Mouse (Mus musculus) mammary gland, adult 2 months (tissue): Measurements from ENCODE around the gene Kmt5c. TPM values are rescaled to one million over a fixed set of nuclear protein-coding genes. Genes with fewer than 3 reads are reported as not detected.

Source experiments
- polyA plus RNA-seq: library from polyadenylated mRNA; depleted of rRNA; stranded (reverse); fragments of >200 nt; gene quantifications from 2 replicates; pipeline ENCODE4 v1.2.3, GENCODE M21; 2012; ENCODE audit warnings: low replicate concordance; rRNA removed

Gene Kmt5c
- 95.7 and 216 TPM in 2 replicates for polyA plus RNA-seq

DNA sequence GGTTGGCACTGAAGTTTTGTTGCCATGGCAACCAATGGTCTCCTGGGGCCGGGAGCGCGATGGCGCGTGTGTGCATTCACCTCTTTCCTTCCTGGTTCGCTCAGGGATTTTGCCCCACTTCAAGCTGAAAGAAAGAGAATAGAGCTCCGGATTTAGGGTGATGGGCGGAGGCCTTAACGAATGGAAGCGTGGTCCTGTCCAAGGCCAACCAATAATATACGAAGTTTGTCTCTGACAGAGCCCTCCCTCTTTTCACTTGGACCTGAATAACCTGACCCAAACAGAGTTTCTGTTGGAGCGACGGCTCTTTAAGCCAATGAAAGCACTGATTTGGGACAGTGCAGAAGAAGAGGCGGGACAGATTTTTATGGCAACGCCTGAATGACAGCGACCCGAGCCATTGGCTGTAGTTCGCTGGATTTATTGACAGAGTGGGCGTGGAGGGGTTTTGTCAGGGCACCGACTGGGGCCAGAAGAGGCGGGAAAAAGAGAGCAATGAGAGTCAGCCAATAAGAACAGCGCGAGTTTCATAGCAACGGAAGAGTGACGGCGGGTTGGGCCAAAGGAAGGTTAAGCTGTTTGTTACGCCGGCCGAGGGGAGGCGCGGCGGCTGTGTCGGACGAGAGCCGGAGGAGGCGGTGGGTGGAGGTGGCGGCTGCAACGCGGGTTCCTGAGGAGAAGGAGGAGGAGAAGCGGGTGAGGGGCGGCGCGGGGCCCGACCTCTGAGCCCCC is at the start of gene Kmt5c:
Kmt5c (plus strand) TSS at position 572 of the 732 bp plus-strand sequence.

DNA sequence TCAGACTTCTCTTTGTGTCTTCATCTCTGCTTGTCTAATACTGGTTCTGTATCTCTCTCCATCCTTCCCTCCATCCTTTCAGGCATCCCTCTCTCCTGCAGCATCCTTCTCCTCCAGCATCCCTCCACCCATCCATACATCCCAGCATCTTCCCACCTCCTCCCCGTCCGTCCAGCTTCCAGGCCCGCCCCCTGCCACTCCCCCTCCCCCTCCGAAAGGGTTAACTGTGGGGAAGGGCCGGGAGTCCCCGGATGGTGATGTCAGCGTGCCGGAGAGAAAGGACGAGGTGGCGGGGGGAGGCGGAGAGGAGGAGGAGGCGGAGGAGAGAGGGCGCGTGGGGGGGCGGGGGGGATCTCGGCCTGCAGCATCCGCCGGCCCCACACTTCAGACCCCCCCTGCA is 49.5 kb upstream of the Kmt5c start, which contains the start of gene Brsk1:
Brsk1 (plus strand) TSS at position 218 of the 400 bp plus-strand sequence.

DNA sequence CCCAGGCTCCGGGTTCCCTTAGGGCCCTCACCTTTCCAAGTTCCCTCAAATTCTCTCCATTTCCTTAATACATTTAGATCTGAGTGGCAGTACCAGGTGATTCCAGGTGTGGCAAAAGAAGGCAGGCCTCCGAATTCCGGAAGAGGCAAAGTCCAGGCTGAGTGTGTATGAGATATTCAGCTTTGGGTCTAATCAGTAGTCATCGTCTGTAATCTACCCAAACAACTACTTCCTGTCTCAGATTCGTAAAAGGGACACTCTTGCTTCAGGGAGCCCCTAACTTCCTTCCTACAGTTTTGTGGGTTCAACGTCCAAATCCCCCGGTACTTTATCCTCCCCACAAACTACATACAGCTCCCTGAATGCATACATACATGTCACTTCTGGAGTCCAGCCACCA is 14.7 kb upstream of the Kmt5c start, which contains the start of gene Tmem150b:
Tmem150b (minus strand) TSS at position 81 of the 400 bp plus-strand sequence.

DNA sequence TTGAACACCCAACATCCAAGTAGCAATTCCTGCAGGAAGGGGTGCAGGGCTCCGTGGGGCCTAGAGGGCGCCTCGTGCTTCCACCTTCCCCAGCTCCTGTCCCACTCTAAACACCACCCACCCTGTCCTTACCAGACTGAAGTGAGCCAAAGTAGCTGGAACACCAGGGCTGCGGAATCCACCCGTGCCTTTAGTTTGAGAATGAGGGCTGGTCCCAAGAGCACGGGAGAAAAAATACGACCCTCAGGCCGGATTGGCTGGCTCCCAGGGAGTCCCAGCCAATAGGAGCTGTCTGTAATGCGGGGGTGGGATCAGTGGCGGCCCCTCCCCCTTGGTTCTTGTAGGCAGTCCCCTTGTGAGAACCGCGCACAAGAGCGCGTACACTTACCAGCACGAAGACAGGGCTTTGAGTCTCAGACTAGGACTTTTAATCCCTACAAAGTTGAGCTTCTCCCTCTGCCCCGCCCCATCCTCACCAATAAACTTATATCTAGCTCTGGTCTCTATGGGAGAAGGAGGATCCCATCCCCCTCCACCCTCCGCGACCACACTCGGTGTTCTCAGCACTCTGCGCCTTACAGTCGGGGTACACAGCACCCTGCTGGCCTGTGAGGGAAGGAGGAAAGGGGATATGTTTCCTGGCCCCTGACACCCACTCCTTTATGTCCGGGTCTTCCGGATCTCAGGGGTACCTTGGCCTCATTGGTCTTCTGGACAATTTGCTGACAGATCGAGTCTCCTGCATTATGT is 13.1 kb downstream of the Kmt5c start, which contains the start of gene Cox6b2:
Cox6b2 (minus strand) TSS at position 274 of the 750 bp plus-strand sequence.

DNA sequence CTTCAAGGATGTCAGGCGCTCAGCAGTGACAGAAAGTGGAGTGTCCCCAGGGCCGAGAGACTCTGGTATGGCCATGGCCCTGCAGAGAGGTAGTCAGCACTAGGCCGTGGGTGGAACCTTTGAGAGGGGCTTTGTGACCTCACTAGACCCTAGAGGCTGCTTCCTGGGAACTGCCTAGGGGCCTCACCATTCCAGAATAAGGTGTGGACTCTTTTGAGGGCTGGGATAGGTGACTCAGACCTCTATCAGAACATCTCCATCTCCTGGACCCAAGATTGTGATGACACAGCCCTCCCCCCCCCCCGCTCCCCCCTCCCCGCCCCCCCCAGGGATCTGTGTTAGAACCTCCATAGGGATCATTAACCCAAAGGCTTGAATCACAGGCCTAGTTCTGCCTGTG is 31.3 kb downstream of the Kmt5c start, which contains the start of gene Fam71e2:
Fam71e2 (minus strand) TSS at position 101 of the 400 bp plus-strand sequence.

DNA sequence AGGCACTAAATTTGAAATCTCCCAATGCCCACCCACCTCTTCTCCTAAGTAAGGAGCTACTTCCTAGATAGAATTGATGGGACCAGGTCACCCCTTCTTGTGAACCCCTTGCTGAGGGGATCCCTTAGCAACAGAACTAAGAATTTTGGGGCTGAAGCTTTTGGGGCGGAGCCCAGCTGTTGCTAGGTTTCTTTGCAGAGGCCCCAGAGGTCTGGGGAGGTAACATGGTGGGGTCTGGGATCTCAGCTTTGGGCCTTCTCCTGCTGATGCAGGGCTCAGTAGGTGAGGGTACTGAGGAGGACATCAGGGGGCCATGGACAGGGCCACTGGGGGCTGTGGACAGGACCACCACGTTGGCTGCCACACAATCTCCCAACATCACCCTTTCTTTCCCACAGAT is 42.8 kb downstream of the Kmt5c start, which contains the start of the genes Il11 and Tmem190:
Il11 (minus strand) TSS at position 101 of the 400 bp plus-strand sequence.
Tmem190 (plus strand) TSS at position 179 of the 400 bp plus-strand sequence.

DNA sequence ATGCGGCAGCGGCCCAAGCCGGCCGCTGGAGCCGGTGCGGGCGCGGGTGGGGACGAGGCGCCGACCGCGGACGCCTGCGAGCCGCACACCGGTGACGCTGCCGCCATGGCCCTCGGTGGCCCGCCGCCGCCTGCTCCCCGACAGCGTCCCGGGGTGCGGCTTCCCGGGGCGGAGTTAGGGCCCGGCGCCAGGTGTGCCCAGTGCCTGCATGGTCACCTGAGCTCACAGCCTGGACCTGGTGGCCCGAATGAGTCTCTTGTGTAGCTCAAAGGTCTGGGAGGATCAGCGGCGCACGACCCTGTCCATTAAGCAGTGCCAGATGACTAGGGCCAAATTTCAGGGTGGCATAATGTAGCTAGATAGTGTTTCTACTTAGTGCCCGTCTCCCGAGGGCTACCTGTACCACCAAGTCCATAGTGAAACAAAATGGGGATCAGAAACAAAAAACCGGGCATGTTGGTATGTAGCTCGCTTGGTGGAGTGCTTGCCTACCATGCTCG is 49.6 kb downstream of the Kmt5c start, which contains the start of gene Tmem238:
Tmem238 (minus strand) TSS at position 221 of the 500 bp plus-strand sequence.

DNA sequence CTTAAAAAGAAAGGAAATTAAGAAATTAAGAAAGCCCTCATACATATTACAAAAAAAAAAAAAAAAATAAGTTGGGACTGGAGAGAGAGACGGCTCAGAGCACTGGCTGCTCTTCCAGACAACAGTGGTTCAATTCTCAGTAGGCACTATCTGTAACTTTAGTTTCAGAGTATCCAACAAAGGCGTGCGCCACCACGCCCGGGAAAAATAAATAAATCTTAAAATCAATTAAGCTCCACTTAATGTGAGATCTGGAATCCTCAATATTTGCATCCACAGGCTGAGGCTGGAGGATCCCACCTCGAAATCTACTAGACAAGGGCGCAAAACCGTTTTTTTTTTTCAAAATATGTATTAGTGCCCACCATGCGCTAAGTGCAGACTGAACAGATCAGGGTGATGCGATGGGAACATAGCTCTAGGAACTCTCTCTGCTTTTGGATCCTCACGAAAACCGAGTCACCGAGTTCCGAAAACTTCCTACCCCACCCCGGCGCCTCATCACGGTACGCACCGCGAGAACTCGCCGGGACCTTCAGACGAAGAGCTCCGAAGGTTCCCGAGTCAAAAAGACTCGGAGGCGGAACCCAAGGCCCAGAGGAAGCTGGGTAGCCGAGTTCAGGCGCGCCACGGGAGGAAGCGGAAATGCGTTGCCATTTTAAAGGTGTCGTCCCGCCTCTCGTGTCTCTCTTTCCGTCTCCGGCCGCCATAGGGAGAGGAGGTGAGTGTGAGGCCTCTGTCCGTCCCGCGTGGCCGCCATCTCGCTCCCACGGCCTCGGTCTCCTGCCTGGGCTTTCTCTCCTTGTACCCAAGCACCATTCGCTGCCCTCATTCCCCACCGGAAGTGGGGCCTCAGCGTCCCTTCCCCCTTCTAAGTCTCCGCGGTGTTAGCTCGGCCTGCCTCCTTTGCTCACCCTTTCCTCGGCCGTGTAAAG is 52.6 kb downstream of the Kmt5c start, which contains the start of gene Rpl28:
Rpl28 (plus strand) TSS at position 597 of the 935 bp plus-strand sequence.

Other genes starting within 250 kb of the Kmt5c start
- 48.9 and 90.4 TPM in 2 replicates for gene Ppp1r12c, start 238.4 kb upstream of the Kmt5c start, polyA plus RNA-seq
- 0.20 and 1.3 TPM in 2 replicates for gene Tnnt1, start 223.7 kb upstream of the Kmt5c start, polyA plus RNA-seq
- gene Tnni3, start 215.9 kb upstream of the Kmt5c start, polyA plus RNA-seq: 6.1 and 8.4 TPM in 2 replicates
- gene Dnaaf3, start 207.7 kb upstream of the Kmt5c start, polyA plus RNA-seq: 9.0 and 14.9 TPM in 2 replicates
- 0.10 and 0.62 TPM in 2 replicates for gene Syt5, start 192.6 kb upstream of the Kmt5c start, polyA plus RNA-seq
- gene Ptprh, start 136.1 kb upstream of the Kmt5c start, polyA plus RNA-seq: 0.06 TPM in 1 of 2 replicates, not detected in the other
- gene Tmem86b, start 108.7 kb upstream of the Kmt5c start, polyA plus RNA-seq: 14.9 and 19.6 TPM in 2 replicates
- 109 and 135 TPM in 2 replicates for gene Ppp6r1, start 81.1 kb upstream of the Kmt5c start, polyA plus RNA-seq
- gene Hspbp1, start 55.0 kb upstream of the Kmt5c start, polyA plus RNA-seq: 29.8 and 46.7 TPM in 2 replicates
- 4.4 and 6.0 TPM in 2 replicates for gene Brsk1, start 49.5 kb upstream of the Kmt5c start, polyA plus RNA-seq
- 2.0 and 2.5 TPM in 2 replicates for gene Tmem150b, start 14.9 kb upstream of the Kmt5c start, polyA plus RNA-seq
- gene Cox6b2, start 13.0 kb downstream of the Kmt5c start, polyA plus RNA-seq: 13.8 and 18.7 TPM in 2 replicates
- 0.10 TPM in 1 of 2 replicates, not detected in the other for gene Fam71e2, start 31.2 kb downstream of the Kmt5c start, polyA plus RNA-seq
- 0.36 and 0.78 TPM in 2 replicates for gene Il11, start 42.7 kb downstream of the Kmt5c start, polyA plus RNA-seq
- not detected in 2 replicates for gene Tmem190, start 42.8 kb downstream of the Kmt5c start, polyA plus RNA-seq
- gene Tmem238, start 49.5 kb downstream of the Kmt5c start, polyA plus RNA-seq: 18.4 and 84.5 TPM in 2 replicates
- 252 and 384 TPM in 2 replicates for gene Rpl28, start 52.8 kb downstream of the Kmt5c start, polyA plus RNA-seq
- 193 and 283 TPM in 2 replicates for gene Ube2s, start 72.5 kb downstream of the Kmt5c start, polyA plus RNA-seq
- gene Shisa7, start 104.6 kb downstream of the Kmt5c start, polyA plus RNA-seq: 0.54 and 1.0 TPM in 2 replicates
- 39.7 and 42.5 TPM in 2 replicates for gene Isoc2b, start 130.1 kb downstream of the Kmt5c start, polyA plus RNA-seq
- 45.1 and 54.4 TPM in 2 replicates for gene Isoc2a, start 137.0 kb downstream of the Kmt5c start, polyA plus RNA-seq
- gene Gm36210, start 166.4 kb downstream of the Kmt5c start, polyA plus RNA-seq: 0.17 and 0.85 TPM in 2 replicates
- 15.7 and 34.3 TPM in 2 replicates for gene Zfp628, start 175.1 kb downstream of the Kmt5c start, polyA plus RNA-seq
- 2.9 and 7.1 TPM in 2 replicates for gene Nat14, start 181.9 kb downstream of the Kmt5c start, polyA plus RNA-seq
- gene Ssc5d, start 185.7 kb downstream of the Kmt5c start, polyA plus RNA-seq: 17.9 and 19.0 TPM in 2 replicates
- gene Sbk2, start 224.3 kb downstream of the Kmt5c start, polyA plus RNA-seq: 3.7 and 91.9 TPM in 2 replicates
- 0.25 and 1.3 TPM in 2 replicates for gene Sbk3, start 231.1 kb downstream of the Kmt5c start, polyA plus RNA-seq